Mouse (Mus musculus): ENCODE results near the gene Gm9040.
"Not testable (repeated sequence)": the region's sequence is repeated elsewhere in the genome, so short reads cannot be mapped to it uniquely, and the experiment has no call there.

The Gm9040 gene

GRCm38 (mm10) chr10:118326869-118327268, at the start of gene Gm9040:
Gene Gm9040, minus strand, starts transcription at chr10:118326969.
- DNase-seq (ENCODE audit: low read depth) = not testable (repeated sequence)

DNA sequence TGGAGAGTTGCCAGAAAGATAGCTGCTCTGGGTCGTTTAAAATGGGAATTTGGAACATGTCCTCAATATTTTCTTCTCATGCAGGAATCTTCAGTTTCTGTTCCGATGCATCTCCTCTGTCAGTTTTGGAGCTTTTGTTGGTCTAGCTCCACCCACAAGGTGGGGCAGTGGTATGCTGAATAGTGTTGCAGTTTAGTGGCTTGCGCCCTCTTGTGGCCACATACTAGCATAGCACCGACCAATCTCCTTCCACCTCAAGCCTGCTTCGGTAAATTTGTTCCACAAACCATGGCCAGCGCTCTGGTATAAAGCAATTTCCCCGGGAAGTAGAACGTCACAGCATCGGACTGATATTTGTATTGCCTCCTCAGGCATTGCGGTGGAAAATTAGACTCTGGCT, 43.7 kb upstream of the Gm9040 start:
- peak; percentile 42 for DNase-seq (ENCODE audit: low read depth)

GRCm38 (mm10) chr10:118369518-118369917, 42.7 kb upstream of the Gm9040 start:
- DNase-seq (ENCODE audit: low read depth) = no peak

DNA sequence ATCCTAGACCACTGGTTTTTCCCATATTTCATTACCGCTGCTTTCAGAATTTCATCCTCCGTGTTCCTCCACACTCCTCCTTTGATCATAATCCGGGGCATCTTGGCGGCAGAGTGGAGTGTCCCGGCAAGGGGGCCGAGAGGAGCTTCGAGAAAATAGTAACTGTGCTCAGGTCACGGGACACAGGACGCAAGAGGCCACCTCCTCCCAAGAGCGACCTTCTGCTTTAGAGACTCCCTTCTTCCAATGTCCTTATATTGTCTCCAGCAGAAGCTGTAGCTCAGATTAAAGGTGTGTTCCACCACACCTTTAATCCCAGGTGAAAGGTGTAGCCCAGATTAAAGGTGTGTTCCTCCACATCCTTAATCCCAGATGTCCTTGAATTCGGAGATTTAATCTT, 27.2 kb upstream of the Gm9040 start, which contains the start of gene Gm9049:
Gene Gm9049 (minus strand): TSS at position 101 of the 400 bp plus-strand sequence.
- DNase-seq (ENCODE audit: low read depth) = not testable (repeated sequence)

- DNase-seq (ENCODE audit: low read depth) = not testable (repeated sequence)
Measured at GRCm38 (mm10) chr10:118348579-118348978, 21.8 kb upstream of the Gm9040 start, which contains the start of gene Gm9048. Gene Gm9048, minus strand, starts transcription at chr10:118348679.

DNA sequence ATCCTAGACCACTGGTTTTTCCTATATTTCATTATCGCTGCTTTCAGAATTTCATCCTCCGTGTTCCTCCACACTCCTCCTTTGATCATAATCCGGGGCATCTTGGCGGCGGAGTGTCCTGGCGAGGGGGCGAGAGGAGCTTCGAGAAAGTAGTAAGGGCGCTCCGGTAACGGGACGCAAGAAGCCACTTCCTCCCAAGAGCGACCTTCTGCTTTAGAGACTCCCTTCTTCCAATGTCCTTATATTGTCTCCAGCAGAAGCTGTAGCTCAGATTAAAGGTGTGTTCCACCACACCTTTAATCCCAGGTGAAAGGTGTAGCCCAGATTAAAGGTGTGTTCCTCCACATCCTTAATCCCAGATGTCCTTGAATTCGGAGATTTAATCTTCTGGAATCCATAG, 16.4 kb upstream of the Gm9040 start, which contains the start of gene Gm9046:
Gene Gm9046 (minus strand): TSS at position 101 of the 400 bp plus-strand sequence.
- not testable (repeated sequence) for DNase-seq (ENCODE audit: low read depth)

GRCm38 (mm10) chr10:118337731-118338130, 11.0 kb upstream of the Gm9040 start, which contains the start of gene Gm9045:
Gene Gm9045, minus strand, starts transcription at chr10:118337831.
- DNase-seq (ENCODE audit: low read depth) = not testable (repeated sequence)

DNA sequence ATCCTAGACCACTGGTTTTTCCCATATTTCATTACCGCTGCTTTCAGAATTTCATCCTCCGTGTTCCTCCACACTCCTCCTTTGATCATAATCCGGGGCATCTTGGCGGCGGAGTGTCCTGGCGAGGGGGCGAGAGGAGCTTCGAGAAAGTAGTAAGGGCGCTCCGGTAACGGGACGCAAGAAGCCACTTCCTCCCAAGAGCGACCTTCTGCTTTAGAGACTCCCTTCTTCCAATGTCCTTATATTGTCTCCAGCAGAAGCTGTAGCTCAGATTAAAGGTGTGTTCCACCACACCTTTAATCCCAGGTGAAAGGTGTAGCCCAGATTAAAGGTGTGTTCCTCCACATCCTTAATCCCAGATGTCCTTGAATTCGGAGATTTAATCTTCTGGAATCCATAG, 5.5 kb upstream of the Gm9040 start, which contains the start of gene Gm9044:
Gene Gm9044 (minus strand): TSS at position 101 of the 400 bp plus-strand sequence.
- DNase-seq (ENCODE audit: low read depth) = not testable (repeated sequence)

DNA sequence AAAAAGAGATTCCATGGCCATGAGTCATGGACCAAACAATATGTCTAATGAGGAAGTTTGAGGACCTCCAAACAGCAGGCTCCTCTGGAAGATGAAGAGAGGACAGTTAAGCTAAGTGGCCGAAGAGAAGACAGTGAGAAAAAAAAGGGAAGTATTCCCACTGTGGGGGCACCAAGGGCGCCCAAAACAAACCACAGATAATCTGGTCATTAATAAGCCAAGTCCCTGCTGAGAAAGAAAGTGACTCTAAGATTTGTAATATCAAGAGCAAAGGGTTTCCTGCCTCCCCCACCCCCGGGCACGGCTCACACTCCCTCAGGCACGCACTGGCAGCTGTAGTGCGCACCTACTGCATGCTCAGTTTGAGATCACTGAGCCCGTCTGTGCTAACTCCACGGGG, 7.7 kb downstream of the Gm9040 start:
- no peak for DNase-seq (ENCODE audit: low read depth)

GRCm38 (mm10) chr10:118302133-118302532, 24.6 kb downstream of the Gm9040 start:
- DNase-seq (ENCODE audit: low read depth) = not testable (repeated sequence)

- DNase-seq (ENCODE audit: low read depth) = no peak
Measured at GRCm38 (mm10) chr10:118294938-118295337, 31.8 kb downstream of the Gm9040 start, which contains the start of gene Iltifb. Gene Iltifb, minus strand, starts transcription at chr10:118295038.

DNA sequence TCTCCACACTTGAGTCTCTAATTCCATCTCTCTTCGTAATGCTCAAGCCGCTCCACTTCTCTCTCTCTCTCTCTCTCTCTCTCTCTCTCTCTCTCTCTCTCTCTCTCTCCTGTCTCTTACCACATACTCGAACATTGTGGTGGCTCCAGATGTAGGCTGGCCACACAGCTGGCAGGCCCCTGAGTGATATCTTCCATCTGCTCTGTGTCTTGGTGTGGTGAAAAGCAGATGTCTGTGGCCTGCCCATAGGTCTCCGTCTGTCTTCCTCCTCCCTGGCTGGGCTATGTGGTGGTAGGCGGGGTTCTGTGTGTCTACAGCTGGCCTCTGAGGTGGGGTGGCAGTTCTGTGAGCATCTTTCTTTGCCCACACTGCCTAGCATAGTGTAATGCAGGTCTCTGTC, 43.8 kb downstream of the Gm9040 start:
- DNase-seq (ENCODE audit: low read depth) = not testable (repeated sequence)

DNA sequence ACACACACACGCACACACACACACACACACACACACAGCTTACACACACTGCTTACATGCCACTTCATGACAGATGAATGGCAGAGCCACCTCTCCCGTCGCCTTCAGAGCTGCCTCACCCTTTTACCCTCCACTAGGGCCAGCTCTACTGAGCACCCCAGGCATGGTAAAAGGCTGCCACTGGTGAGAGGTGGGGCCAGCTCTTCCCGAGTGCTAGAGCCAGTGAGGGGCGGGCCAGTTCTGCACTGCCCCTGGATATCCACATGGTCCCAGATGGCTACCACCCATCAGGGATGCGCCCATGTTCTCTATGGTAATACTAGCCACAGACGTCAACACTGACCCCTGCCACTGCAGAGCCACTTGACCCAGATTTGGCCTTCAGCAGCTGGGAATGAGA, 44.2 kb downstream of the Gm9040 start:
- DNase-seq (ENCODE audit: low read depth) = not testable (repeated sequence)

GRCm38 (mm10) chr10:118278069-118278468, 48.7 kb downstream of the Gm9040 start:
- DNase-seq (ENCODE audit: low read depth) = not testable (repeated sequence)
